Mouse (Mus musculus): ENCODE measurements around the gene Cby3. TPM values are rescaled to one million over a fixed set of nuclear protein-coding genes. Genes with fewer than 3 reads are reported as not detected.
A peak's percentile ranks its signal among the peaks of the same experiment; 100 is the strongest.
"Not testable (repeated sequence)": the region's sequence is repeated elsewhere in the genome, so short reads cannot be mapped to it uniquely, and the experiment has no call there.

Gene Cby3
- not detected in 3 replicates for total RNA-seq (2017)

DNA sequence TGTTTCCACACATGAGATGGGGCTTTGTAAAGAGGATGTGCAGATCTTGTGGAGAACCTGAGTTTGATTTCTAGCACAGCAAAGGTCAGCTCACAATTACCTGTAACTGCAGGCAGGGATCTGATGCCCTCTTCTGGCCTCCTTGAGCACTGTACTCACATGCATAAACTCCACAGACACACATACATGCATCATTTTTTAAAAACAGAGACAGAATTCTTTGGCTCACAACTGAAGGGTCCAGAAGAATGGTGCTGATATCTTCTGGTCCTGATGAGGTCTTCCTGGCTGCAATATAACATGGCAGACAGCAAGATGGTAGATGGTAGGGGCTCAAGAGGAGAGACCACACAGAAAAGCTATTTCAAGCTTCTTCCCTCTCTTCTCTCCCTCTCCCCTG is at the start of gene Cby3:
Gene Cby3 (plus strand): TSS at position 301 of the 400 bp plus-strand sequence.
- no peak for ATAC-seq (replicated peaks; ENCODE audit: insufficient number of reproducible peaks, low FRiP score, low TSS enrichment, poor library complexity, severe bottlenecking)

GRCm38 (mm10) chr11:50312803-50313202 is 41.5 kb upstream of the Cby3 start:
- no peak for ATAC-seq (replicated peaks; ENCODE audit: insufficient number of reproducible peaks, low FRiP score, low TSS enrichment, poor library complexity, severe bottlenecking)

DNA sequence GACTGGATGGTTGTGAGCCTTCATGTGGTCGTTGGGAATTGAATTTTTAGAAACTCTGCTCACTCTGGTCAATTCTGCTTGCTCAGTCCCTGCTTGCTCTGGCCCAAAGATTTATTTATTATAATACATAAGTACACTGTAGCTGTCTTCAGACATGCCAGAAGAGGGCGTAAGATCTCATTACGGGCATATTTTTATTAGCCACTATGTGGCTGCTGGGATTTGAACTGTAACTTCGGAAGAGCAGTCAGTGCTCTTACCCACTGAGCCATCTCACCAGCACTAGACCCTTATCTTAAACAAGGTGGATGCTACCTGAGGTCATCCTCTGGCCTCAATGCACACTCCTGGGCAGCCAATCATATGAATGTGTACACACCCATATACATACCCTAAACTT is 34.9 kb upstream of the Cby3 start:
- not testable (repeated sequence) for ATAC-seq (replicated peaks; ENCODE audit: insufficient number of reproducible peaks, low FRiP score, low TSS enrichment, poor library complexity, severe bottlenecking)

DNA sequence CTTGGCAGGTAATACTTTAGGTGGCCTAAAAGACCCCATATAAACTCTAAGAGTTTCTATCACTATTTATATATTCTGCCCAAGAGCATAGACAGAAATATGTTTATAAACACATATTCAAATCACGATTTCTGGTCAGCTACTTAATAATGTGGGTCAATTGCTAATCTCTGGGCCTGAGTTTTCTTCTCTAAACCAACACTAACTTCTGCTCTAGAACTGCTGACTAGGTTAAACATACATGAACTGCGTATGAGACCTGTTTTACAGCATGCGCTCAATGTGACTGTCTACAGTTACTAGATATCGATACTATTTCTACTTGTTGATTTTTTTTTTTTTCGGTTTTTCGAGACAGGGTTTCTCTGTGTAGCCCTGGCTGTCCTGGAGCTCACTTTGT is 33.0 kb upstream of the Cby3 start:
- ATAC-seq (replicated peaks; ENCODE audit: insufficient number of reproducible peaks, low FRiP score, low TSS enrichment, poor library complexity, severe bottlenecking), result no peak

DNA sequence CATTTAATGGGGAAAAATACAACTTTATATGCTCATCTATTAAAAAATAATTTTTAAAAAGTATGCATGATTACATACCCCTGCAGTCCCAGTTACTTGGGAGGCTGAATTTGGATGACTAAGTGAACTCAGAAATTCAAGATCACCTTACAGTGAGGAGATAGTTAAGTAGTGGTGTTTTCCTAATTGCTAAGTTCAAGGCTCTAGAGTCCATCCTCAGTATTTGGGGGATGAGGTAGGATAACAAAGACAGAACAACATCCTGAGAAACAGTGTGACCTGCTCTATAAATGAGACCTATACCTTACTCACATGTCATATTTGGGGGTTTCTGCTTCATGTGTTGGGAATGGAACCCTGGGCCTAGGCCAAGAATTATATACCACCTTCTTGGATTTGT is 31.9 kb upstream of the Cby3 start:
- no peak for ATAC-seq (replicated peaks; ENCODE audit: insufficient number of reproducible peaks, low FRiP score, low TSS enrichment, poor library complexity, severe bottlenecking)

GRCm38 (mm10) chr11:50323843-50324242 is 30.4 kb upstream of the Cby3 start:
- ATAC-seq (replicated peaks; ENCODE audit: insufficient number of reproducible peaks, low FRiP score, low TSS enrichment, poor library complexity, severe bottlenecking), result no peak

DNA sequence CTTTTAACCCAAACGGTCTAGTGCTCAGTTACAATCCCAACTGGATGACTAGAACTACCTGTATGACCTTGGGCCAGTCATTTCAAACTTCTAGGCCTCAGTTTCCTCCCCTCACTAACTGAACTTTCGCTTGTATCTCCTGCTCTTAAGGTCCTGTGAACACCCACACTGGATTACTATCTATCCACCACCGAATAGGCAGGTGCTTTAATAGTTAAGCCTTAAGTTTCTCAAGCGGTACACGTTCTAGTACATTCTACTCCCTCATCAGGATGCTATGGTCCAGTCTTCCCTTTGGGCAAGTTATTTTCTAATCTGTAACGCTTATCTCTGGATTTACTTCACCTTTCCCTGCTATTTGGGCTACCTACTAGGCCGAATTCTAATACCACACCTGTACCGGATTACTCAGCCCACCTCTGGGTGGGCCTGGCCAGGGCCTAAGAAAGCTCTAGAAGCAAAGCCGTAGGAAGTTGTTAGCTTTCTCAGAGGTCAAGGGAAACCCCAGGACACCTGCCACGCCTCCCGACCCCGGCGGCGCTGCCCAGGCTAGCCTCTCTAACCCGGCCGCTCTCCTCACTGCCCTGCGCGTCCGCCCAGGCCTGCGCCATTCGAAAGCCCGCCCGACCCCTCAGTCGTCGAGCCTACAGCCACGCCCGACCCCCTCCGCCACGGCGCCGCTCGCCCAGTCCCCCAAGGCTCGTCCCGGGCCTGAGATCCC is 29.4 kb upstream of the Cby3 start:
- peak; percentile 29; the same call in 1 of the 2 replicates for ATAC-seq (replicated peaks; ENCODE audit: insufficient number of reproducible peaks, low FRiP score, low TSS enrichment, poor library complexity, severe bottlenecking)

DNA sequence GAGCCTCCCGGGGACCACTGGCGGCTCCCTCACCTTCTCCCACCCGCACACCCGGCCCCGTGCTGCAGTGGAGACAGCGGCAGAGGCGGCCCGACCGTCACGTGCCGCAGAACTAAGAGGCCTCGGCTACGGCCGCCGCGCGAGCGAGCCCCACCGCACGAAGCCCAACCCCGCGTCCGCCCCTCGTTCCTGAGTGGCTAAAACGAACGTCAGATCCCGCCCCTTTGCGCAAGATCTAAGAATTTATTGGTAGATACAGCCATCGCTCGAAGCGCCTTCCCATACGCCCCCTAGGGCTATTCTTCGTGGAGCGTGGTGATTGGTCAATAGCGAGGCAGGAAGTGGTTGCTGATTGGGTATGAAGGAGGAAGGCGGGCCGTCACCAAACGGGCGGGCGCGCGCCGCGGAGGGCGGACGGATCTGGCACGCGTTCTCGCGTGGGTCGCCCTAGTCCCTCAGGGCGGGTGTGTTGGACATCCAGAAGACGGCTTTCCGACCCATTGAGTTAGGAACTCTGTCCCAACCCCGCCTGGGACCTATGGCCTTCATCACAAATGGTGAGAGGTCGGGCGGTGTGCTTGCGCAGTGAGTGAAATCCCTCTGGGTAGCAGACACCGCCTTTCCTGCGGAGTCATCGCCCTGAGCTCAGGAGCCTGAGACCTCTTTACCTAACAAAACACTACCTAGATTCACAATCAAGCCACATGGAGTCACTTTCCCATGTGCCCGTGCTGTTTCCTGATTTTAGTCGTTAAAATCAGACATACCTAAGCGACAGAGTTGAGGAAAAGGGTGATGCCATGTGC is 28.6 kb upstream of the Cby3 start, which contains the start of gene Canx:
Gene Canx (minus strand): TSS at position 178 of the 806 bp plus-strand sequence.
- peak; percentile 99 for ATAC-seq (replicated peaks; ENCODE audit: insufficient number of reproducible peaks, low FRiP score, low TSS enrichment, poor library complexity, severe bottlenecking)

DNA sequence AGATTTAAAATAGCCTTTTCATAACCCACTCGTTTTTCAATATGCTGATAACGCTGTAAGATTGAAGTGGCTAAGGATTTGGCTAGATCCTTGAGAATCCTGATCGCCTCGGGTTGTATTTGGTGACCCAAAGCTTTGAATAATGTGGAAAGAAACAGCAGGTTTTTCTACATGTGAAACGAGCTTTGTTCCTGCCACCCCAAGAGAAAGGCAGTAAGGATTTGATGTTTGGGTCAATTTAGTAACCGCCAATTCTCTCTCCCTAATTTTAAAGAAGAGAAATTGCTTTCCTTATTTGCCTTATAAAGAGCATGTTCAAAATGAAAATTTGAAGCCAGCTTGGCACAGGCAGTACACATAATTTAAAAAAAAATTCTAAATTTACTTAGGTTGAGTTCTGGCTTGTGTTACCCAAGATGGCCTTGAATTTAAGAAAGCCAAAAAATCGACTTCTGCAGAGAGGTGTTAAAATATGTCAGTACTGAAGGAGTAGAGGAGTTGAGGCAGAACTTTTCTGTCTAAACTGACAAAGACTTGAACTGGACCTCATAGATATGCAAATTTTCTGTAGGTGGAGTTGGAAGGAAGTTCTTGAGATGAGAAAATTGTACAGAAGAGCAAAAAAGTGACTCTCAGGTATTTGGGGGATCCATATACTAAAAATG is 27.8 kb upstream of the Cby3 start:
- ATAC-seq (replicated peaks; ENCODE audit: insufficient number of reproducible peaks, low FRiP score, low TSS enrichment, poor library complexity, severe bottlenecking), result no peak

DNA sequence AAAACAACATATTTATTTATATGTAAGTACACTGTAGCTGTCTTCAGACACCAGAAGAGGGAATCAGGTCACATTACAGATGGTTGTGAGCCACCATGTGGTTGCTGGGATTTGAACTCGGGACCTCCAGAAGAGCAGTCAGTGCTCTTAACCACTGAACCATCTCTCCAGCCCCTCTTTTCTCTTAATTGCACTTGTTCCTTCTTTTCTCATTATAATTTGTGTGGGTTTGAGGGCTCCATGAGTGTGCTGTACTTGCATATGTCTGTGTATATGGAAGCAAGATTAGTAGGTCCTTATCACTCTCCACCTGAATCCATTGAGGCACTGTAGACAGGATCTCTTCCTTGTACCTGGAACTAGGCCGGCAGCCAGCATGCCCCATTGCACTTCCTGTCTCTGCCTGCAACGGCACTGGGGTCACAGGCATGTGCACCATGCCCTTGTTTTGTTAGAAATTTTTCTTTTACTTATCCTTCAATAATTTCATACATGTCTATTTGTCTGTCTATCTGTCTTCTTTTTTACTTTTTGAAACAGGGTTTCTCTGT is 26.1 kb upstream of the Cby3 start:
- ATAC-seq (replicated peaks; ENCODE audit: insufficient number of reproducible peaks, low FRiP score, low TSS enrichment, poor library complexity, severe bottlenecking), result no peak

DNA sequence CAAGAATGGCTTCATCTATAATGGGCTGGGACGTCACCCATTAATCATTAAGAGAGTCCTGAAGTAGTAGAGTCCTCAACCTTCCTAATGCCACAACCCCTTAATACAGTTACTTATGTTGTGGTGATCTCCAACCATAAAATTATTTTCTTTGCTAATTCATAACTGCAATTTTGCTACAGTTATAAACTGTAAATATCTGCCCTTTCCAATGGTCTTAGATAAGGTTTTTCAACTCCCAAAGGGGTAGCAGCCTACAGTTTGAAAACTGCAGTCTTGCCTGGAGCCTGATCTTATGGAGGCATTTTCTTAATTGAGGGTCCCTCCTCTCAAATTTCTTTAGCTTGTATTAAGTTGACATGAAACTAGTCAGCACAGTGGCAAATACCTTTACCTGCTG is 24.9 kb upstream of the Cby3 start:
- ATAC-seq (replicated peaks; ENCODE audit: insufficient number of reproducible peaks, low FRiP score, low TSS enrichment, poor library complexity, severe bottlenecking), result no peak

GRCm38 (mm10) chr11:50333181-50333580 is 21.1 kb upstream of the Cby3 start:
- no peak for ATAC-seq (replicated peaks; ENCODE audit: insufficient number of reproducible peaks, low FRiP score, low TSS enrichment, poor library complexity, severe bottlenecking)

DNA sequence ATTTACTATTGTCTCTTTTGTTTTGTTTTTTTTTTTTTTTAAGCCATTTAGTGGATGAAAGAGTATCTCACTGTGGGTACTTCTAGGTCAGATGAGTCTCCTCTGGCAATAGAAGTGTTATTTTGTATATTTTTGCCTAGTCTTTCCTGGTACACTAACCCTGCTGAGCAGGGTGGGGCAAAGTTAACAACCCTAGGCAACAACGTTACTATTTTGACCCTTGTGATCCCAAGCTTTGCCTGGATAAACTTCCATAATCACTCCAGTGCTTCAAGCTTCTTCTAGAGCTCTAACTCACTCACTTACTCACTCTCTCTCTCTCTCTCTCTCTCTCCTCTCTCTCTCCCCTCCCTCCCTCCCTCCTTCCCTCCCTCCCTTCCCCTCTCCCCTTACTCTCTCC is 18.1 kb upstream of the Cby3 start:
- no peak for ATAC-seq (replicated peaks; ENCODE audit: insufficient number of reproducible peaks, low FRiP score, low TSS enrichment, poor library complexity, severe bottlenecking)

- no peak for ATAC-seq (replicated peaks; ENCODE audit: insufficient number of reproducible peaks, low FRiP score, low TSS enrichment, poor library complexity, severe bottlenecking)
These were observed 17.4 kb upstream of the Cby3 start for GRCm38 (mm10) chr11:50336891-50337290.

GRCm38 (mm10) chr11:50345486-50345885 is 8.8 kb upstream of the Cby3 start:
- no peak for ATAC-seq (replicated peaks; ENCODE audit: insufficient number of reproducible peaks, low FRiP score, low TSS enrichment, poor library complexity, severe bottlenecking)

GRCm38 (mm10) chr11:50346256-50347032 is 7.8 kb upstream of the Cby3 start:
- peak; percentile 50; the same call in 1 of the 2 replicates for ATAC-seq (replicated peaks; ENCODE audit: insufficient number of reproducible peaks, low FRiP score, low TSS enrichment, poor library complexity, severe bottlenecking)

GRCm38 (mm10) chr11:50352177-50352576 is 2.1 kb upstream of the Cby3 start:
- no peak for ATAC-seq (replicated peaks; ENCODE audit: insufficient number of reproducible peaks, low FRiP score, low TSS enrichment, poor library complexity, severe bottlenecking)

GRCm38 (mm10) chr11:50354851-50355250 is 589 bp downstream of the Cby3 start:
- no peak for ATAC-seq (replicated peaks; ENCODE audit: insufficient number of reproducible peaks, low FRiP score, low TSS enrichment, poor library complexity, severe bottlenecking)
